Mouse (Mus musculus) embryo, embryonic 9.5 days (tissue): Measurements from ENCODE around the gene Top3a.
"Not testable (repeated sequence)": the region's sequence is repeated elsewhere in the genome, so short reads cannot be mapped to it uniquely, and the experiment has no call there.

Source experiments
- DNase-seq: peaks from one replicate; pipeline ENCODE4 v3.0.0-alpha.2; 2017; ENCODE audit errors: extremely low spot score

Gene Top3a

GRCm38 (mm10) chr11:60776829-60777740 lies at the start of gene Top3a, which contains the start of gene Smcr8:
Gene Top3a, minus strand, starts transcription at chr11:60777365.
Gene Smcr8, plus strand, starts transcription at chr11:60777524.
- DNase-seq = peak; percentile 89

DNA sequence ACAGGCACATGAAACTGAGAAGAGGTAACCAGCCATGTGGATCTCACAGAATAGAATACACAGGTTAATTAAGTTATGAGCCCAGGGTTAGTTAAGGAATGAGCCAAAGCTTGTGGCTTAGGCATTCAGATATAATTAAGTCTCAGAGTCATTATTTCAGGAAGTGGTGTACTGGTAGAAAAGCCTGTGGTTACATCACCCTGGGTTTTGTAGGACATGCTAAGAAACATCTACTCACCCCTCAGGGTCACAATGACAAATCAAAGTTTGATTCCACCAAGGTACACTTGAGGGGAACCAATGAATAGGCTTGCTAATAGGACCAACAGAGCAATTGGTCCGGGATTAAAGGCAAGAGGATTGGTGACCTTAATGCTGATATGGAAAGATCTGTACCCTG lies 49.5 kb upstream of the Top3a start:
- DNase-seq = no peak

GRCm38 (mm10) chr11:60825191-60825590 lies 48.0 kb upstream of the Top3a start:
- no peak for DNase-seq

DNA sequence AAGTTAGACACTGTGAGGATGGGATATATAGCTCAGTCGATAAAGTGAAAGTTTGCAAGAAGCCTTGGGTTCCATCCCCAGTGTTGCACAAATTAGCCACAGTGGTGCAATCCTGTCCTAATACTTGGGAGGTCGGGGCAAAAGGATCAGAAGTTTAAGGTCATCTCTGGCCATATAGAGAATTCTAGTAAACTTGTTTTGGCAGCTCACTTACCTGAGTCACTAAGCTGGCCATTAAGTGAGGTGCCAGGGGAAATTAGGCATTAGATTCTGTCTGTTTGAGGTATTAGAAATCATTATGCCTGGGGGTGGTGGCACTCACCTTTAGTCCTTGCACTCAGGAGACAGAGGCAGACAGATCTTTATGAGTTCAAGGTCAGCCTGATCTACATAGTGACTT lies 46.6 kb upstream of the Top3a start:
- DNase-seq = no peak

DNA sequence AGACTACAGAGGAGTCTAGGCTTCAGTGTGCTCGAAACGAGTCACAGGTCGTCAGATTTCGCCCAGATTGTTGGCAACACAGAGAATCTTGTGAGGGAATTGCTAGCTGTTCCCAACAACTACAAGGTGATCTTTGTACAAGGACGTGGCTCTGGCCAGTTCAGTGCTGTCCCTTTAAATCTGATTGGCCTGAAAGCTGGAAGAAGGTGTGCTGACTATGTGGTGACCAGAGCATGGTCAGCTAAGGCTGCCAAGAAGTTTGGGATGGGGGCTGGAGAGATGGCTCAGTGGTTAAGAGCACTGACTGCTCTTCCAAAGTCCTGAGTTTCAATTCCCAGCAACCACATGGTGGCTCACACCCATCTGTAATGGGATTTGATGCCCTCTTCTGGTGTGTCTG lies 39.2 kb upstream of the Top3a start:
- DNase-seq = no peak

DNA sequence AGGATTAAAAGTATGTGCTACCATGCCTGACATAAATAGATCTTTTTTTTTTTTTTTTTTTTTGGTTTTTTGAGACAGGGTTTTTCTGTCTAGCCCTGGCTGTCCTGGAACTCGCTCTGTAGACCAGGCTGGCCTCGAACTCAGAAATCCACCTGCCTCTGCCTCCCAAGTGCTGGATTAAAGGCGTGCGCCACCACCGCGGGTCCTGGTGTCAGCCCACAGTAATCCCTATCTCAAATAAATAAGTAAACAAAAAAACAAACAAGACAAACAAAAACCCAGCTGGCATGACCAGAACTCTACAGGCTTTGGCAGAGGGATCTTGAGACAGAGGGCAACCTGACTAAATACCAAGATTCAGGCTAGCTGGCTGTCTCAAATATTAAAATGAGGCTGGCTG lies 34.5 kb upstream of the Top3a start, which contains the start of gene Shmt1:
Shmt1 (minus strand) TSS at position 101 of the 400 bp plus-strand sequence.
- not testable (repeated sequence) for DNase-seq

DNA sequence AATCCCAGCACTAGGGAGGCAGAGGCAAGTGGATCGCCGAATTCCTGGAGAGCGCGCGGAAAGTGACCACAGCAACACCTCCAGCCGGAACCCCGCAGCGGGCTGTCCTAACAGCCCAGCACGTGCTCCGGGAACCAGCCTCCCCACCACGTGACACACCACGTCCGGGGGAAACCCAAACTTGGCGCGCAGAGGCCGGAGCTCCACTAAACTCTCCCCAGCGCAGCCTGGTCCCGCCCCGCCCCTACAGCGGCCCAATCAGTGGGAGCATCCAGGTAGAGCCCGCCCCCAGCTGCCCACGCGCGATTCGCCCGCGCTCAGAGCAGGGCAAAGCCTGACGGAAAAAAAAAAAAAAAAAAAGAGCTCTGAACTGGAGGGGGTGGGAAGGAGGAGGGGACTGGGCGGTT lies 33.9 kb upstream of the Top3a start:
- peak; percentile 96 for DNase-seq

- DNase-seq = no peak
Observed at GRCm38 (mm10) chr11:60810046-60810965, 33.1 kb upstream of the Top3a start.

DNA sequence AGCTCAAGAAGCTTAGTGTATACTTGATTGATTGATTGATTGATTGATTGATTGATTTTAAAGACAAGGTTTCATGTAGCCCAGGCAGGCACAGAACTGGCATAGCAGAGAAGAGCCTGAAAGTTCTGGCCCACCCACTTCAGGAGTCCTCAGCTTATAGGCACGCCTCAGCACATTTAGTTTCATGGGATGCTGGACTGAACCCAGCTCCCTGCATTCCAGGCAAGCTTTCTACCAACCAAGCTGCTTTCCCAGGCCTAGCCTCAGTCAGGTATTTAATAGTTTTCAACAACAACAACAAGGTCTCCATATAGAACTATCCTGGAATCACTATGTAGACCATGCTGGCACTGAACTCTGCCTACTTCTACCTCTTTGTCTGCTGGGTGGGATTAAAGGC lies 32.4 kb upstream of the Top3a start:
- no peak for DNase-seq

- DNase-seq = no peak
Observed at GRCm38 (mm10) chr11:60808286-60809070, 31.3 kb upstream of the Top3a start.

DNA sequence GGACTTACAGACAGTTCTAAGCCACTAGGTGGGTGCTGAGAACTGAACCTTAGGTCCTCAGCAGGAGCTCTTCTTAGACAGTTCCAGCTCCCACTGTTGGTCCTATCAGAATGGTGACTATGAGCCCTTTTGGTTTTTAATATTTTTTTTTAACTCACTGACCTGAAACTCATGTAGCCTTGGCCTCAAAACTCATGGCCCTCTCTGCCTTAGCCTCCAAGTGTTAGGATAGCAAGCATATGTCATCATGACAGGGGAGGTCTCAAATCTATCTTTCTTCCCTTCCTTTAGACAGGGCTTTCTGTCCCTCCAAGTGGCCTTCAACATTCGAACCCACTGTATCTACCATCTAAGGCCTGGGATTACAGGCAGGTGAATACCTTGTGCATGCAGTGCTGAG lies 23.7 kb upstream of the Top3a start:
- no peak for DNase-seq

DNA sequence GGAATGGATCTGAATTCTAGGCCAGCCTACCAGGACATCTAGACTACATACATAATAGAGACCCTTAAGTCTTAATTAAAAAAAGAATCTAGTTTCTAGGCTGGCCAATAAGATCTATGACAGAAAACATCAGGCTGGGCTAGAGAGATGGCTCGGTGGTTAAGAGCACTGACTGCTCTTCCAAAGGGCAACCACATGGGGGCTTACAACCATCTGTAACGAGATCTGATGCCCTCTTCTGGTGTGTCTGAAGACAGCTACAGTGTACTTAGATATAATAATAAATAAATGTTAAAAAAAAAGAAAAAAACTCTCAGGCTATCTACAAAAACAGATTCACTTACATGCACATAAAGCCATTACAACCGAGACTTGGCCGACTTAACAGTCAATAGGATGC lies 22.8 kb upstream of the Top3a start:
- no peak for DNase-seq

DNA sequence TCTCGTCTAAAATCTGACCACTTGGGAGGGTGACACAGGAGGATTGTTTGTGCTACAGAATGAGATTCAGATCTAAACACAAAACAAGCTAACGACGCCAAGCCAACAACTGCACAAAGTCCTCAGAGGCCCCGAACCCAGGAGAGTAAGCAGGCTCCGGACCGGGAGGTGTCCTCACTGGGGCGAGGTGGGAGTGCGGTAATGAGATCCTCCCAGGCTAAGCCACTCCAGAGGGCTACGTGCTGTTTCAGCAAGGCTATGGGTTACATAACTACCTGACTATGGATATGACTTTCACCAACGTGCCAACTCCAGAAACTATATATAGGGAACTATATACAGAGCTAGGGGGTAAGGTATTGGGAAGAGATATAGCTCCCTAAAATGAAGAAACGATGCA lies 19.2 kb upstream of the Top3a start:
- DNase-seq = no peak

DNA sequence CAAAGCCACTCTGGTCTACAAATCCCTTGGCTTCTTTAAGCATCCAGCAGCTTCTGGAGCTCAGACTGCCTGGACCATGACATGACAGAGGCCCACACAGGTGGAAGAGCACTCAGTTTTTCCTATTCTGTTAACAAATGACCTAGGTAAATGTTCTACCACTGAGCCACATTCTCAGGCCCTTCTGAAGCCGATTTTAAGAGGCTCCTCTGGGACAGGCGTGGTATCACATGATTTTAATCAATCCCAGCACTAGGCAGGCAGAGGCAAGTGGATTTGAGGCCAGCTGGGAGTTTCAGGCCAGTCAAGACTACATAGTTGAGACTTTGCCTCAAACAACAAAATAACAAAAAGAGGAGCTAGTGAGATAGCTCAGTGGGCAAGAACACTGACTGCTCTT lies 13.3 kb upstream of the Top3a start:
- DNase-seq = no peak

- DNase-seq = no peak
Observed at GRCm38 (mm10) chr11:60787595-60787994, 10.4 kb upstream of the Top3a start.

GRCm38 (mm10) chr11:60784179-60784922 lies 7.2 kb upstream of the Top3a start:
- no peak for DNase-seq

DNA sequence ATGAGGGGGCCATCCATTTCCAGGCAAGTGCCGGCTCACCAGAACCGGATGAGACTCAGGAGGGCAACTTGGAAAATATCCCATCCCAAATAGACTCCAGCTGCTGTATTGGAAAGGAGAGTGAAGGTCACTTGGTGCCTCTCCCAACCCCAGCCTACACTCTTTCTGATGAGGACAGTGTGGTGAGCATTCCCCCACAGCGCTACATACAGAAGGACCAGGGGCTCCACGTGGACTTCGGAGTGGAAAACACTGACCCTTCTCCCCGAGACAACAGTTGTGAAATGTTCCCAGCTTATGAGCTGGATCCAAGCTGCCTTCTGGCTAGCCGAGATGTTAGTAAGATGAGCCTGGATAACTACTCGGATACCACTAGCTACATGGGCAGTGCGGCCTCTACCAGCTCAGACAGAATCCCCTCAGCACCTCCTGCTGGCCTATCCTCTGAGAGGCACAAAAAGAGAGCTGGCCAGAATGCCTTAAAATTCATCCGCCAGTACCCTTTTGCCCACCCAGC lies 2.6 kb upstream of the Top3a start:
- DNase-seq = no peak

DNA sequence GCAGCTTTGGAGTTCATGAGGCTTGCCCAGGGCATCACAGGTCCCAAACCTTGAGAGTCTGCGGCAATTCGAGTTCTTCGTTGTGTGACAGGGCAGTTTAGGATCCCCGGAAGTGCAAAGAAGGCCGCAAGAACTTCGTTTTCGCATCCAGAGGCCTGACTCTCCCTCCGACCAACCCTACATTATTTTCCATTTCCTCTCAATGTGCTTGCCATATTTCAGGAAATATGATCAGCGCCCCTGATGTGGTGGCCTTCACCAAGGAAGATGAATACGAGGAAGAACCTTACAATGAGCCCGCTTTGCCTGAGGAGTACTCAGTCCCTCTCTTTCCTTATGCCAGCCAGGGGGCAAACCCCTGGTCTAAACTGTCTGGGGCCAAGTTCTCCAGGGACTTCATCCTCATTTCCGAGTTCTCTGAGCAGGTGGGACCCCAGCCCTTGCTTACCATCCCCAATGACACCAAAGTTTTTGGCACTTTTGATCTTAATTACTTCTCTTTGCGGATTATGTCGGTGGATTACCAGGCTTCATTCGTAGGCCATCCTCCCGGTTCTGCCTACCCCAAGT lies 721 bp upstream of the Top3a start:
- DNase-seq = no peak

GRCm38 (mm10) chr11:60776107-60776828 lies 897 bp downstream of the Top3a start:
- peak; percentile 64 for DNase-seq

DNA sequence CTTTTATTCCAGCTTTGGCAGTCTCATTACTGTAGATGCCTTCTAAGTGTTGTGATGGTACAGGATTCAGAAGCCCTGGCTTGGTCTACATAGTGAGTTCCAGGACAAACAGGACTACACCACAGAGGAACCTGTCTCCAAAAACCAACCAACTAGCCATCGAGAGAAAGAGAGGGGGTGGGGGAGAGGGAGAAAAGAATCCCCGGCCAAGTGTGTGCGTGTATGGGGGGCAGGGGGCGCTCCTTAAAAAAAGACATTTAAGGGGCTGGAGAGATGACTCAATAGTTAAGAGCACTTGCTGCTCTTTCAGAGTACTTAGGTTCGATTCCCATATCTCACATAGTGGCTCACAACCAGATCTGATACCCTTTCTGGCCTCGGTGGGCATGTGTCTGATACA lies 1.6 kb downstream of the Top3a start:
- no peak for DNase-seq
